Mouse (Mus musculus) olfactory bulb, adult 2 months (tissue): ENCODE data around the gene Mapk10.

ENCODE experiments used
- CTCF ChIP-seq: fragments of 200-500 bp; IDR thresholded peaks from 2 replicates; pipeline ENCODE4 v1.5.1; 2012; ENCODE audit warnings: low read depth, mild to moderate bottlenecking, low read length, moderate library complexity; ENCODE audit not compliant: insufficient read depth
- POLR2A ChIP-seq: fragments of 200-500 bp; IDR thresholded peaks from 2 replicates; pipeline ENCODE4 v1.6.1; 2012; ENCODE audit warnings: mild to moderate bottlenecking, low read depth, low read length, moderate library complexity; ENCODE audit not compliant: insufficient read depth

DNA sequence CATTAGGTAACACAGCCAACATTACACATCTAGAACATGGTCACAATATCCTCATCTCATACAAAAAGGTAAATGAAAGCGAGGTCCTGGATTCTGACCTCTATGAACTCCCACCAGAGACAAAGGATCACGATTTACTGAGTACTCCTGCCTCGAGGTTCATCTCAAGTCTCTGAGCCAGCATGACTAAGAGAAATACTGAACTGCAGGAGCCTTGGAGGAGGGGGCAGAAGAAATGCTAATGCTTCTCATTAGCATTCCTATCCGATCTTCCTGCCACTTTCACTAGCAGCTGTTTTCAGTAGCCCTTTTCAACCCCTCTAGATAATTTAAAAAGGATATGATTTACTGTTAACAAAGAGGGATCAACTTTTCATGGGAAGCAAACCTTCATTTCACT lies 19.6 kb downstream of the Mapk10 start:
- TF ChIP-seq CTCF, result no peak
- TF ChIP-seq POLR2A, result no peak
